8 mouse cellular contexts compared by ENCODE assay signal in the genomic region with DNA sequence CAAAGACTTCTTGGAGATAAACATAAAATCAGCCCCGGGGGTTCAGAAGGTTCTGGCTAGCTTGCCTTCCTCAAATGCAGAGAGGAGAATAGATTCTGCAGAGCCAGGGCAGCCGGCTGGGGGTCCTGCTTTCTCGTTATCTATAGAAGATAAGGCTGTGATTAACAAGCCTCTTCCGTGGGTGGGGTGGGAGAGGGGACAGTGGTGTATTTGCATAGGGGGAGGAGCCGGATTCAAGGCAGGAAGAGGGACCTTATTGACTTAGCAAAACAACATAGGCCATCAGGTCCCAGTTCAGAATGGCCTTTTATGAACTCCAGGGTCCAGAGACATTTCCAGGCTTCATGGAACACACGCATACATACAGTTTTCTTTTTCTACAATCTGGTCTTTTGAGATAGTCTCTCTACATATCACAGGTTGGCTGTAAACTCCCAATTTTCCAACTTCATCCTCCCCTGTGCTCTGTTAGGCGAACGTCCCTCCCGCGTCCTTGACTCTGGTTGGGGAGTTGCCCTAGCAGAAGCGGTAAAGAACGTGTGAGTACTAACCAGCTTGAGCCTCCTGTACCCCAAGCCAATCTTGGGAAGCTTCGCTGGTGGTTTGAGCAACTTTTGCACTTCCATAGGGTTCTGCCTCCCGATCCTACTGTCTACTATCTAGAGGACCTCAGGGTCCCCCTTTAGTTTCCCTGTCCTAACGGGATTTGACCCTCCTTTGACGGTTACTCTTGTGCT. TPM values are rescaled to one million over a fixed set of nuclear protein-coding genes. Genes with fewer than 3 reads are reported as not detected.
DNase-seq lines count a peak whose midpoint lies in the region; ATAC-seq and TF ChIP-seq lines count a peak whose summit lies in the region.

No protein-coding gene starts in this region.

- peak overlapping the region; percentile 85 for H3K4me2 ChIP-seq in heart, embryonic 12.5 days
- H3K4me2 ChIP-seq in liver, embryonic 11.5 days = peak overlapping the region; percentile 97

- H3K27me3 ChIP-seq in G1E (ENCODE audit: insufficient read depth, low read length) = no peaks in the 10 kb centered on the region
- H3K27me3 ChIP-seq in heart, embryonic 12.5 days (replicated peaks) = peaks cover 88% of the 10 kb centered on the region
- H3K27me3 ChIP-seq in liver, embryonic 11.5 days (replicated peaks; ENCODE audit: control insufficient read depth, insufficient read depth, low read length) = peaks cover 35% of the 10 kb centered on the region

- peak overlapping the region; percentile 87 for H3K4me3 ChIP-seq in G1E (ENCODE audit: low read depth, low read length)
- peak overlapping the region; percentile 54 for H3K4me3 ChIP-seq in heart, embryonic 12.5 days
- peak overlapping the region; percentile 74 for H3K4me3 ChIP-seq in liver, embryonic 11.5 days (ENCODE audit: low read depth, low read length)

- intact Hi-C loops in left cerebral cortex, postnatal 36 days (cut with DNase I) = no loop called here

- H3K9ac ChIP-seq in heart, embryonic 12.5 days = peak overlapping the region; percentile 63
- peak overlapping the region; percentile 70 for H3K9ac ChIP-seq in liver, embryonic 11.5 days (ENCODE audit: low read depth, low read length)

- WGBS in heart, embryonic 12.5 days = 2% methylated on average over 16 of the region's 16 CpGs
- 3% methylated on average over 16 of the region's 16 CpGs for WGBS in liver, embryonic 11.5 days

- peaks cover 74% of the 10 kb centered on the region for H3K36me3 ChIP-seq in G1E (replicated peaks)
- no peaks in the 10 kb centered on the region for H3K36me3 ChIP-seq in heart, embryonic 12.5 days
- H3K36me3 ChIP-seq in liver, embryonic 11.5 days (ENCODE audit: control insufficient read depth, insufficient read depth, low read length) = no peaks in the 10 kb centered on the region

- H3K4me1 ChIP-seq in G1E (ENCODE audit: insufficient read depth, low read depth, low read length) = peaks cover 62% of the 10 kb centered on the region
- H3K4me1 ChIP-seq in heart, embryonic 12.5 days (replicated peaks) = peaks cover 18% of the 10 kb centered on the region
- H3K4me1 ChIP-seq in liver, embryonic 11.5 days (replicated peaks; ENCODE audit: control insufficient read depth, insufficient read depth, low read length) = peaks cover 21% of the 10 kb centered on the region

- H3K27ac ChIP-seq in heart, embryonic 12.5 days (ENCODE audit: poor library complexity, severe bottlenecking) = no peak overlapping the region
- H3K27ac ChIP-seq in liver, embryonic 11.5 days (ENCODE audit: low read depth, low read length) = peak overlapping the region; percentile 67

- DNase-seq in CD4-positive helper T cell, adult 2 months (ENCODE audit: low read depth, low spot score) = peak; percentile 81
- peak; percentile 73 for DNase-seq in G1E (ENCODE audit: low spot score)
- no peak for DNase-seq in liver, embryonic 11.5 days (ENCODE audit: low spot score)
- DNase-seq in naive thymus-derived CD4-positive, alpha-beta T cell, adult 2 months (ENCODE audit: low read depth) = peak; percentile 75
- DNase-seq in left cerebral cortex, postnatal 36 days (ENCODE audit: low spot score in 2 of 2) = no peak
- DNase-seq in layer of hippocampus, postnatal 25 days (ENCODE audit: extremely low spot score in 1 of 2, low spot score in 1 of 2) = no peak
- no peak for DNase-seq in right cerebral cortex, adult 18-20 months

- ATAC-seq in G1E (ENCODE audit: extremely low read depth, insufficient number of reproducible peaks, low FRiP score, poor library complexity, severe bottlenecking) = peak; percentile 56
- peak; percentile 7; the same call in 1 of the 2 replicates for ATAC-seq in heart, embryonic 12.5 days (ENCODE audit: insufficient number of reproducible peaks, low FRiP score)
- ATAC-seq in liver, embryonic 11.5 days (replicated peaks; ENCODE audit: low FRiP score) = 0 out of 2 replicates have a peak, but pooled peaks have one; percentile 48

- no peaks in the 10 kb centered on the region for H3K9me3 ChIP-seq in G1E (replicated peaks)
- H3K9me3 ChIP-seq in heart, embryonic 12.5 days (replicated peaks) = no peaks in the 10 kb centered on the region
- H3K9me3 ChIP-seq in liver, embryonic 11.5 days (ENCODE audit: control insufficient read depth, low read length) = no peaks in the 10 kb centered on the region

- TF ChIP-seq CTCF in G1E (IDR thresholded peaks at IDR 0.05; ENCODE audit: low read depth, low read length) = no peak

RNA-seq across cellular contexts. Expression of gene Trim14, which starts 0.7 kb away (rescaled TPM):
- total RNA-seq in G1E (2014; fragmentation: Nextera tagmentation) (13.0 and 18.7 TPM in 2 replicates), G1E (2017) (18.2 and 19.5 TPM in 2 replicates)
- polyA plus RNA-seq in G1E (2012) = 25.9 and 27.2 TPM in 2 replicates
- 0.78 and 1.5 TPM in 2 replicates for polyA plus RNA-seq in heart, embryonic 12.5 days (2016; fragmentation: Nextera tagmentation; extraction: Ambion mirVana)
- 13.9 and 15.6 TPM in 2 replicates for polyA plus RNA-seq in liver, embryonic 11.5 days (2014; fragmentation: Nextera tagmentation; extraction: Ambion mirVana)
- total RNA-seq in left cerebral cortex, postnatal 36 days (2021) = 1 to 10 TPM; 1.2 to 1.3 TPM
- under 1 TPM; 0.42 to 0.54 TPM for total RNA-seq in layer of hippocampus, postnatal 25 days (2021)

RNA-seq across cellular contexts. Expression of gene Nans, which starts 46.2 kb away (rescaled TPM):
- total RNA-seq in G1E (2014; fragmentation: Nextera tagmentation) (63.1 and 64.9 TPM in 2 replicates), G1E (2017) (79.3 and 82.6 TPM in 2 replicates)
- 55.0 and 57.1 TPM in 2 replicates for polyA plus RNA-seq in G1E (2012)
- 62.2 and 68.3 TPM in 2 replicates for polyA plus RNA-seq in heart, embryonic 12.5 days (2016; fragmentation: Nextera tagmentation; extraction: Ambion mirVana)
- 108 and 109 TPM in 2 replicates for polyA plus RNA-seq in liver, embryonic 11.5 days (2014; fragmentation: Nextera tagmentation; extraction: Ambion mirVana)
- total RNA-seq in left cerebral cortex, postnatal 36 days (2021) = 10 to 100 TPM; 16.6 to 17.6 TPM
- 10 to 100 TPM; 20.3 to 24.5 TPM for total RNA-seq in layer of hippocampus, postnatal 25 days (2021)

Comparison
In these comparisons a context has a peak if more than half of its experiments do, and no peak if none do; other contexts are left out.
1. DNase-seq: peak in CD4-positive helper T cell, adult 2 months (single experiment), G1E (single experiment) and naive thymus-derived CD4-positive, alpha-beta T cell, adult 2 months (single experiment); none in liver, embryonic 11.5 days (single experiment), left cerebral cortex, postnatal 36 days (0 of 2), layer of hippocampus, postnatal 25 days (0 of 2) and right cerebral cortex, adult 18-20 months (single experiment).
2. RNA of gene Trim14, which starts 0.7 kb away (total RNA-seq): 13.0 to 19.5 TPM in G1E; 1.2 to 1.3 TPM in left cerebral cortex, postnatal 36 days and 0.42 to 0.54 TPM in layer of hippocampus, postnatal 25 days; every median in the first group is over 4 times any median in the second.
3. Peak in every context shown above with its lines, with median percentiles within 50 percentile points of each other: ATAC-seq and H3K4me3 ChIP-seq.